Mouse (Mus musculus) lung, adult 2 months (tissue): Measurements from ENCODE around the gene Plod3.

ENCODE experiments used
- CTCF ChIP-seq: fragments of 200-500 bp; IDR thresholded peaks from 2 replicates; pipeline ENCODE4 v1.5.1; 2011; ENCODE audit warnings: mild to moderate bottlenecking, low read length, control low read depth; ENCODE audit not compliant: insufficient read depth
- POLR2A ChIP-seq: fragments of 200-500 bp; IDR thresholded peaks from 2 replicates; pipeline ENCODE4 v1.6.1; 2011; ENCODE audit warnings: low read depth, mild to moderate bottlenecking, control low read depth, low read length, borderline replicate concordance; ENCODE audit errors: extremely low read depth

GRCm38 (mm10) chr5:137015913-137016312, 29.1 kb downstream of the Plod3 start:
- TF ChIP-seq POLR2A: no peak
- TF ChIP-seq CTCF: no peak
